Mouse (Mus musculus) lung, adult 2 months (tissue): ENCODE measurements at regions not wholly inside any gene's neighbourhood (a gene's known extent, or its start where the extent isn't known, plus 50 kb on each side); places are given as distances from the start of the nearest gene placed in this dataset.

Source experiments
- CTCF ChIP-seq: fragments of 200-500 bp; IDR thresholded peaks from 2 replicates; pipeline ENCODE4 v1.5.1; 2011; ENCODE audit warnings: mild to moderate bottlenecking, low read length, control low read depth; ENCODE audit not compliant: insufficient read depth
- POLR2A ChIP-seq: fragments of 200-500 bp; IDR thresholded peaks from 2 replicates; pipeline ENCODE4 v1.6.1; 2011; ENCODE audit warnings: low read depth, mild to moderate bottlenecking, control low read depth, low read length, borderline replicate concordance; ENCODE audit errors: extremely low read depth

DNA sequence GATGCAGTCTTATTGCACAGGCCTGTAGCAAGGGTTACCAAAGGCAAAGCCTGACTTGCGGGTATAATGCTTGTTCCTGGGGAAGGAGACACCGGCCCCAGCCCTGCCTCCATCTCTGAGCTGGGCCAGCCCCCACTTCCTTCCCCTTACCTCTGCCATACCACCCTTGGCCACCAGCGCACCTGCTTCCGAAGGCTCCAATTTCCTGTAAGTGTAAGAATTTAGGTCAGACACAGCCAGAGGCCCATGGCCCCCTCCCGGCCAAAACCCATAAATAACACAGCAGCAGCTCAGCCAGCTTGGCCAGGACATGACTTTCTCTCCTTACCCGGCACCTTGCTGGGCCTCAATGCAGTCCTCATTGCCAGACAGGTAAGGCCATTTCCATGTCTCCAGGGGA is 88.2 kb upstream of the Wnt4 start:
- TF ChIP-seq CTCF (no peak), POLR2A (no peak)
